Mouse (Mus musculus): ENCODE data around the gene Prol1. TPM values are rescaled to one million over a fixed set of nuclear protein-coding genes. Genes with fewer than 3 reads are reported as not detected.

Gene Prol1
- polyA plus RNA-seq (2014; fragmentation: Illumina TruSeq; extraction: RNeasy Lipid Tissue Mini Kit (QIAGEN cat#74804); ENCODE audit: low read depth, low replicate concordance): not detected

DNA sequence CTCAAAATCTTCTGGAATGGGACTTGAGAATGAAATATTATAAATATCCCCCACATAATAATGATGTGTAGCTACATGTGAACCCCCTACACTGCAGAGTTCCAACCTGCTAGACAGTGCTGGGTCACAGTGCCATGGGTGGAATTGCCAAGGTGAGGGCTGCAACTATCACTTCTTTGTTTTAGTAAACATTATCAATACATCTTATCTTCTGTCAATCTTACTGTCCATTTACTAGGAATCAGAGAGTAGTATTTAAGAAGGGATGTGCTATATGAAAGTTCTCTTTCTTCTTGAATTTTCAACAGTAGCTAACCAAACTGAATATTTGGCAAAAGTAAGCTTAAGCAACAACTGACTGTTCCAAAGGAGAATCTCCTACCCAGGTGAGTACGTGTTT lies at the start of gene Prol1:
Gene Prol1, plus strand, starts transcription at position 301 of the 400 bp plus-strand sequence.

GRCm38 (mm10) chr5:88268619-88269018 lies 48.5 kb upstream of the Prol1 start, which contains the start of gene Gm7714:
TSS of gene Gm7714 (plus strand) at chr5:88268919.

DNA sequence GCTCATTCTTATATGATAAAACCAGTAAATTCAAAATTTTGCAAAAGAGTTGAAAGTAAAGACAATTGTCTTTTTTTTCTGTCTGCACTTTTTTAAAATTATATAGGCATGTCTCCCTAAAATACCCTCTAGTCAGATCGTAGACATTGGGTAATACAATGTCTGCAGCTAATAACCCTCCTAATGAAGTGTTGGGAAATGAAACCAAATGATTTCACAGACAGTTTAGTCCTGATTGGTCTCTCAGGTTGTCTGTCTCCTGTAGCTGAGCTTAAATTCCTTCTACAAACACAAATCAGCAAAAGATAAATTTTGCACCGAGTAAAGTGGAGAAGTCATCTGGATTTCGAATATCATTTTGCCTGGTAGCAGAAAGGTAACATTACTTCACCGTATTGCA lies 58.7 kb downstream of the Prol1 start, which contains the start of gene Amtn:
Gene Amtn, plus strand, starts transcription at position 301 of the 400 bp plus-strand sequence.

Other genes with a start within 250 kb of the Prol1 start
- not detected for gene Smr2, start 230.8 kb upstream of the Prol1 start, polyA plus RNA-seq (2014; fragmentation: Illumina TruSeq; extraction: RNeasy Lipid Tissue Mini Kit (QIAGEN cat#74804); ENCODE audit: low read depth, low replicate concordance)
- gene Gm11116, start 205.8 kb upstream of the Prol1 start, polyA plus RNA-seq (2014; fragmentation: Illumina TruSeq; extraction: RNeasy Lipid Tissue Mini Kit (QIAGEN cat#74804); ENCODE audit: low read depth, low replicate concordance): not detected
- not detected for gene Gm11115, start 163.2 kb upstream of the Prol1 start, polyA plus RNA-seq (2014; fragmentation: Illumina TruSeq; extraction: RNeasy Lipid Tissue Mini Kit (QIAGEN cat#74804); ENCODE audit: low read depth, low replicate concordance)
- not detected for gene Gm7714, start 48.4 kb upstream of the Prol1 start, polyA plus RNA-seq (2014; fragmentation: Illumina TruSeq; extraction: RNeasy Lipid Tissue Mini Kit (QIAGEN cat#74804); ENCODE audit: low read depth, low replicate concordance)
- gene Amtn, start 58.8 kb downstream of the Prol1 start, polyA plus RNA-seq (2014; fragmentation: Illumina TruSeq; extraction: RNeasy Lipid Tissue Mini Kit (QIAGEN cat#74804); ENCODE audit: low read depth, low replicate concordance): not detected
- not detected for gene Ambn, start 138.7 kb downstream of the Prol1 start, polyA plus RNA-seq (2014; fragmentation: Illumina TruSeq; extraction: RNeasy Lipid Tissue Mini Kit (QIAGEN cat#74804); ENCODE audit: low read depth, low replicate concordance)
- gene Enam, start 170.7 kb downstream of the Prol1 start, polyA plus RNA-seq (2014; fragmentation: Illumina TruSeq; extraction: RNeasy Lipid Tissue Mini Kit (QIAGEN cat#74804); ENCODE audit: low read depth, low replicate concordance): not detected
- gene Jchain, start 210.6 kb downstream of the Prol1 start, polyA plus RNA-seq (2014; fragmentation: Illumina TruSeq; extraction: RNeasy Lipid Tissue Mini Kit (QIAGEN cat#74804); ENCODE audit: low read depth, low replicate concordance): 1.3 TPM
- gene Utp3, start 237.2 kb downstream of the Prol1 start, polyA plus RNA-seq (2014; fragmentation: Illumina TruSeq; extraction: RNeasy Lipid Tissue Mini Kit (QIAGEN cat#74804); ENCODE audit: low read depth, low replicate concordance): 37.6 TPM
- gene Rufy3, start 247.7 kb downstream of the Prol1 start, polyA plus RNA-seq (2014; fragmentation: Illumina TruSeq; extraction: RNeasy Lipid Tissue Mini Kit (QIAGEN cat#74804); ENCODE audit: low read depth, low replicate concordance): 14.5 TPM

Data from heart, adult 10 weeks (tissue).